Mouse (Mus musculus) forebrain, embryonic 12.5 days (tissue): ENCODE data around the gene Olfr1281. TPM values are rescaled to one million over a fixed set of nuclear protein-coding genes. Genes with fewer than 3 reads are reported as not detected.
"Not testable (repeated sequence)": the region's sequence is repeated elsewhere in the genome, so short reads cannot be mapped to it uniquely, and the experiment has no call there.

Experiments used
- ATAC-seq: fragments of 200-750 bp; cut with Nextera tagmentation; 2 replicates; pipeline ENCODE4 v1.8.0; 2017; ENCODE audit warnings: moderate TSS enrichment; ENCODE audit not compliant: low FRiP score
- H3K27ac ChIP-seq: fragments of 300-500 bp; sonication (generic); 2 replicates; pipeline ENCODE4 v1.5.1; 2016; ENCODE audit warnings: mild to moderate bottlenecking
- H3K27me3 ChIP-seq: fragments of 300-500 bp; sonication (generic); 2 replicates; pipeline ENCODE4 v1.6.1; 2016; ENCODE audit warnings: mild to moderate bottlenecking
- H3K36me3 ChIP-seq: fragments of 300-500 bp; sonication (generic); replicated peaks from 2 replicates; pipeline ENCODE4 v1.6.1; 2016; ENCODE audit warnings: mild to moderate bottlenecking
- H3K4me1 ChIP-seq: fragments of 300-500 bp; sonication (generic); 2 replicates; pipeline ENCODE4 v1.6.1; 2016
- H3K4me2 ChIP-seq: fragments of 300-500 bp; sonication (generic); 2 replicates; pipeline ENCODE4 v1.6.1; 2016; ENCODE audit warnings: mild to moderate bottlenecking, moderate library complexity
- H3K4me3 ChIP-seq: fragments of 300-500 bp; sonication (generic); replicated peaks from 2 replicates; pipeline ENCODE4 v1.5.1; 2016; ENCODE audit warnings: mild to moderate bottlenecking
- H3K9ac ChIP-seq: fragments of 300-500 bp; sonication (generic); 2 replicates; pipeline ENCODE4 v1.6.1; 2016; ENCODE audit warnings: mild to moderate bottlenecking
- H3K9me3 ChIP-seq: fragments of 300-500 bp; sonication (generic); 2 replicates; pipeline ENCODE4 v1.6.1; 2016
- WGBS: fragments of 180-500 bp; shearing (Covaris S2); methylation state at CpG from one replicate; pipeline ENCODE4 v1.1.7; 2016; 5-methylcytosine and 5-hydroxymethylcytosine counted together
- polyA plus RNA-seq: library from polyadenylated mRNA; unstranded; fragments of >200 nt; fragmentation: Nextera tagmentation; extraction: Ambion mirVana; gene quantifications from 2 replicates; pipeline ENCODE4 v1.2.1, GENCODE M21; 2016

Gene Olfr1281
- polyA plus RNA-seq: not detected in 2 replicates

- H3K36me3 ChIP-seq: no peaks in the 10 kb centered on the region
- H3K4me2 ChIP-seq: no peak within 1 kb of the TSS
- no peaks in the 10 kb centered on the region for H3K4me1 ChIP-seq
- no peak within 1 kb of the TSS for H3K27ac ChIP-seq
- 87% methylated on average over 2 of the region's 2 CpGs for WGBS
- no peak within 1 kb of the TSS for H3K9ac ChIP-seq
- H3K27me3 ChIP-seq: no peaks in the 10 kb centered on the region
- H3K9me3 ChIP-seq: no peaks in the 10 kb centered on the region
- no peak for ATAC-seq
- no peak within 1 kb of the TSS for H3K4me3 ChIP-seq
Observed at GRCm38 (mm10) chr2:111326220-111326619, at the start of gene Olfr1281. Olfr1281 (plus strand) TSS chr2:111326520.

DNA sequence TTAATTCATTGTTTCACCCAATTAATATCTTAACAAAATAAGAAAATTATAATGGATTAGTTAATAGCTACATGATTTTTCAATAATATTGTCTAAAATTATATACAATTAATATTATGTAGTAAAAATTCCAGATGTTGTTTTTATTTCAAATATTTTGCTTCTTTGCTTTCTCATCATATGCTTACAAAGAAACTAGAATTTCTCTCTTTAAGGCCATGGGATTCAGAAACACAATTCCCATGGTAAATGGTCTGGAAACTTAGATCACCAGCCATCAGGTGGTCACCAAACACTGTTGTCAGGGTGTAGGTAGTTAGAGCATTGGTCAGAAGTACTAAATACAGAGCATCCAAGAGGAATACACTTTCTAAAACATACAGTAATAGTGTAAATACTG lies 36.5 kb upstream of the Olfr1281 start, which contains the start of gene Olfr1278:
Gene Olfr1278, plus strand, starts transcription at position 301 of the 400 bp plus-strand sequence.
- no peaks in the 10 kb centered on the region for H3K27me3 ChIP-seq
- no peaks in the 10 kb centered on the region for H3K9me3 ChIP-seq
- no peak for ATAC-seq
- no peak within 1 kb of the TSS for H3K4me2 ChIP-seq
- no peak within 1 kb of the TSS for H3K9ac ChIP-seq
- H3K27ac ChIP-seq: no peak within 1 kb of the TSS
- H3K4me1 ChIP-seq: no peaks in the 10 kb centered on the region
- H3K4me3 ChIP-seq: no peak within 1 kb of the TSS
- H3K36me3 ChIP-seq: no peaks in the 10 kb centered on the region

DNA sequence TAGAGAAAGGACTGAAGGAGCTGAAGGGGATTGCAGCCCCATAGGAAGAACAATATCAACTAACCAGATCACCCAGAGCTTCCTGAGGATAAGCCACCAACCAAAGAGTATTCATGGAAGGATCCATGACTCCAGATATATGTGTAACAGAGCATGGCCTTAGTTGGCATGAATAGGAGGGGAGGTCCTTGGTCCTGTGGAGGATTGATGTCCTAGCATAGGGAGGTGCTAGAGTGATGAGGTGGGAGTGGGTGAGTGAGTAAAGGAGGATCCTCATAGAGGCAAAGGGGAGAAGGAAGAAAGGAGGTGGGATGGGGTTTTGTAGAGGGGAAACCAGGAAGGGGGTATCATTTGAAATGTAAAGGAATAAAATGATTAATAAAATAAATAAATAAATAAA lies 27.8 kb upstream of the Olfr1281 start:
- no peaks in the 10 kb centered on the region for H3K4me1 ChIP-seq
- no peaks in the 10 kb centered on the region for H3K27me3 ChIP-seq
- no peak for ATAC-seq
- H3K9me3 ChIP-seq: no peaks in the 10 kb centered on the region
- no peak overlapping the region for H3K27ac ChIP-seq
- no peak overlapping the region for H3K9ac ChIP-seq
- no peaks in the 10 kb centered on the region for H3K36me3 ChIP-seq
- no peak overlapping the region for H3K4me2 ChIP-seq
- H3K4me3 ChIP-seq: no peak overlapping the region

GRCm38 (mm10) chr2:111300374-111300773 lies 25.9 kb upstream of the Olfr1281 start, which contains the start of gene Olfr1279:
Olfr1279 (plus strand) TSS chr2:111300635.
- Histone ChIP-seq H3K27ac (no peak within 1 kb of the TSS), H3K9ac (no peak within 1 kb of the TSS), H3K9me3 (no peaks in the 10 kb centered on the region), H3K4me3 (no peak within 1 kb of the TSS), H3K4me1 (no peaks in the 10 kb centered on the region), H3K4me2 (no peak within 1 kb of the TSS), H3K27me3 (no peaks in the 10 kb centered on the region), H3K36me3 (no peaks in the 10 kb centered on the region)
- no peak for ATAC-seq

GRCm38 (mm10) chr2:111313717-111314116 lies 12.6 kb upstream of the Olfr1281 start, which contains the start of gene Olfr1280:
Olfr1280 (plus strand) TSS chr2:111314017.
- H3K4me1 ChIP-seq: no peaks in the 10 kb centered on the region
- H3K4me2 ChIP-seq: no peak within 1 kb of the TSS
- H3K27ac ChIP-seq: no peak within 1 kb of the TSS
- H3K4me3 ChIP-seq: no peak within 1 kb of the TSS
- H3K36me3 ChIP-seq: no peaks in the 10 kb centered on the region
- H3K9me3 ChIP-seq: no peaks in the 10 kb centered on the region
- H3K9ac ChIP-seq: no peak within 1 kb of the TSS
- ATAC-seq: no peak
- H3K27me3 ChIP-seq: no peaks in the 10 kb centered on the region

DNA sequence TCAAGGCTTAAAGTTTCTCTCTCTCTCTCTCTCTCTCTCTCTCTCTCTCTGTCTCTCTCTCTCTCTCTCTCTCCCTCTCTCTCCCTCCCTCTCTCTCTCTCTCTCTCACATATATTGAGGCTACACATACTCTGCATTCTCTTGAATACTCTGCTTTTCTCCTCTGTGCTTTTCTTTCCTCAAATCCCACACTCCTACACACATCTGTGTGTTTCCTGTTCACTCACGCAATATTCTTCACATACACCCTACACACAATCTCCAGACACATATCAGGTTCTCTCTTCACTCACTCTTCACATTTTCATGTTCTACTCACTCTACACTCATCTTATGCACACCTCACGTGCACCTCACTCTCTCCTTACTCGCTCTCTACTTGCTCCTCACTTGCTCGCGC lies 7.4 kb downstream of the Olfr1281 start:
- not testable (repeated sequence) for H3K4me2 ChIP-seq, H3K27ac ChIP-seq, H3K9me3 ChIP-seq, H3K27me3 ChIP-seq, H3K9ac ChIP-seq, H3K4me1 ChIP-seq, H3K4me3 ChIP-seq, ATAC-seq, H3K36me3 ChIP-seq
- WGBS: 89% methylated on average over 5 of the region's 5 CpGs

DNA sequence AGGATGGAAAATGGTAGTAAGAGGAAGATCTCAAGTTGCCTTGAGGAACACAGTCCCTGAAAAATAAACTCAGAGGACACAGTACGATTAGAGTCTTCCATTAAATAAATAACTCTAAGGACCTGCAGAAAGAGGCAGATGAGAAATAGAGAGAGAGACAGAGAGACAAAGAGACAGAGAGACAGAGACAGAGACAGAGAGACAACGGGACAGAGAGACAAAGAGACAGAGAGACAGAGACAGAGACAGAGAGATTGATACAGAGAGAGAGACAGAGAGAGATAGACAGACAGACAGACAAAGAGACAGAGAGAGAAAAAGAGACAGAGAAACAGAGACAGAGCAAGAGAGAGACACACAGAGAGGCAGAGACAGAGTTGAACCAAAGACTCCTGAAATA lies 9.7 kb downstream of the Olfr1281 start, which contains the start of gene Olfr1282:
Gene Olfr1282, minus strand, starts transcription at position 101 of the 400 bp plus-strand sequence.
- H3K4me3 ChIP-seq: no peak within 1 kb of the TSS
- H3K27ac ChIP-seq: no peak within 1 kb of the TSS
- no peak for ATAC-seq
- 78% methylated on average over 2 of the region's 2 CpGs for WGBS
- H3K9me3 ChIP-seq: no peaks in the 10 kb centered on the region
- no peaks in the 10 kb centered on the region for H3K36me3 ChIP-seq
- H3K9ac ChIP-seq: no peak within 1 kb of the TSS
- no peaks in the 10 kb centered on the region for H3K4me1 ChIP-seq
- H3K27me3 ChIP-seq: no peaks in the 10 kb centered on the region
- H3K4me2 ChIP-seq: no peak within 1 kb of the TSS

DNA sequence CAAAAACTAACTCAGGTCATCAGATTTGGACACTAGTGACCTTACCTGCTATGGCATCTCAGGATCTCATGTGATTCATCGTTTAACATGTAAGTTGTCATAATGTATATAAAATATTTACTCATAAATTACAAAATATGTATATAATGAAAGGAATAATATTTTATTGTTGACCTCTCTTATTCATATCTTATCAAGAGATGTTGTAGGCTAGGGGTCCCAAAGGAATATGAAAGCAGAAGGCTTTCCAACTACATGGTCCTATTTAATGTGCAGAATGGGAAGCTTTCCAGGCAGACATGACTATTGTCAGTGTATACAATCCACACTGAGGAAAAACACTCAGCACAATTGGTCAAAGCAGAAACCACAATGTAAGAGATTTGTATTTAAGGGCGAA lies 40.2 kb downstream of the Olfr1281 start, which contains the start of gene Olfr1283:
Gene Olfr1283, plus strand, starts transcription at position 301 of the 400 bp plus-strand sequence.
- 77% methylated on average over 2 of the region's 2 CpGs for WGBS

GRCm38 (mm10) chr2:111375222-111375621 lies 48.9 kb downstream of the Olfr1281 start, which contains the start of gene Olfr1284:
Olfr1284 (plus strand) TSS chr2:111375522.
- no peaks in the 10 kb centered on the region for H3K27me3 ChIP-seq
- H3K4me2 ChIP-seq: no peak within 1 kb of the TSS
- H3K4me3 ChIP-seq: no peak within 1 kb of the TSS
- no peaks in the 10 kb centered on the region for H3K4me1 ChIP-seq
- 94% methylated on average over 1 of the region's 1 CpGs for WGBS
- H3K36me3 ChIP-seq: no peaks in the 10 kb centered on the region
- no peak within 1 kb of the TSS for H3K9ac ChIP-seq
- H3K27ac ChIP-seq: no peak within 1 kb of the TSS
- ATAC-seq: no peak
- H3K9me3 ChIP-seq: no peaks in the 10 kb centered on the region

More for the DNA sequence above, 40.2 kb downstream of the Olfr1281 start, which contains the start of gene Olfr1283:
- no peak within 1 kb of the TSS for H3K9ac ChIP-seq
- ATAC-seq: no peak
- H3K9me3 ChIP-seq: no peaks in the 10 kb centered on the region
- no peaks in the 10 kb centered on the region for H3K36me3 ChIP-seq
- H3K27ac ChIP-seq: no peak within 1 kb of the TSS
- H3K27me3 ChIP-seq: no peaks in the 10 kb centered on the region
- no peak within 1 kb of the TSS for H3K4me2 ChIP-seq
- H3K4me3 ChIP-seq: no peak within 1 kb of the TSS
- H3K4me1 ChIP-seq: no peaks in the 10 kb centered on the region

Other genes with a start within 250 kb of the Olfr1281 start
- gene Gm13941, start 220.5 kb upstream of the Olfr1281 start, polyA plus RNA-seq: not detected in 2 replicates
- not detected in 2 replicates for gene Gm15130, start 173.6 kb upstream of the Olfr1281 start, polyA plus RNA-seq
- gene 4930430A15Rik, start 96.9 kb upstream of the Olfr1281 start, polyA plus RNA-seq: not detected in 2 replicates
- gene Olfr1275, start 91.2 kb upstream of the Olfr1281 start, polyA plus RNA-seq: not detected in 2 replicates
- not detected in 2 replicates for gene Olfr1276, start 72.0 kb upstream of the Olfr1281 start, polyA plus RNA-seq
- gene Olfr1277, start 52.4 kb upstream of the Olfr1281 start, polyA plus RNA-seq: not detected in 2 replicates
- not detected in 2 replicates for gene Olfr1278, start 36.4 kb upstream of the Olfr1281 start, polyA plus RNA-seq
- gene Olfr1279, start 25.9 kb upstream of the Olfr1281 start, polyA plus RNA-seq: not detected in 2 replicates
- not detected in 2 replicates for gene Olfr1280, start 12.5 kb upstream of the Olfr1281 start, polyA plus RNA-seq
- not detected in 2 replicates for gene Olfr1282, start 9.6 kb downstream of the Olfr1281 start, polyA plus RNA-seq
- not detected in 2 replicates for gene Olfr1283, start 40.3 kb downstream of the Olfr1281 start, polyA plus RNA-seq
- not detected in 2 replicates for gene Olfr1284, start 49.0 kb downstream of the Olfr1281 start, polyA plus RNA-seq
- not detected in 2 replicates for gene Olfr1286, start 96.6 kb downstream of the Olfr1281 start, polyA plus RNA-seq
- not detected in 2 replicates for gene Olfr1287, start 122.6 kb downstream of the Olfr1281 start, polyA plus RNA-seq
- not detected in 2 replicates for gene Olfr1288, start 147.6 kb downstream of the Olfr1281 start, polyA plus RNA-seq
- gene Olfr1289, start 154.3 kb downstream of the Olfr1281 start, polyA plus RNA-seq: not detected in 2 replicates
- gene Olfr1290, start 167.3 kb downstream of the Olfr1281 start, polyA plus RNA-seq: not detected in 2 replicates
- gene Olfr1291-ps1, start 170.7 kb downstream of the Olfr1281 start, polyA plus RNA-seq: not detected in 2 replicates
- gene Olfr1293-ps, start 198.7 kb downstream of the Olfr1281 start, polyA plus RNA-seq: not detected in 2 replicates
- not detected in 2 replicates for gene Olfr1294, start 213.8 kb downstream of the Olfr1281 start, polyA plus RNA-seq
- not detected in 2 replicates for gene Olfr1295, start 243.2 kb downstream of the Olfr1281 start, polyA plus RNA-seq